Mouse (Mus musculus) kidney, adult 2 months (tissue): ENCODE measurements at regions not wholly inside any gene's neighbourhood (a gene's known extent, or its start where the extent isn't known, plus 50 kb on each side); places are given as distances from the start of the nearest gene placed in this dataset.

Source experiments
- CTCF ChIP-seq: fragments of 200-500 bp; conservative IDR thresholded peaks from 2 replicates; pipeline ENCODE4 v1.5.1; 2011; ENCODE audit warnings: low read depth, mild to moderate bottlenecking, control low read depth, low read length, moderate library complexity, mixed read lengths; ENCODE audit not compliant: insufficient read depth, insufficient read length
- POLR2A ChIP-seq: fragments of 200-500 bp; IDR thresholded peaks from one replicate; pipeline ENCODE4 v1.6.1; 2011; ENCODE audit warnings: low read depth, low read length, control low read depth

- TF ChIP-seq CTCF (no peak), POLR2A (no peak)
These were observed 616.9 kb downstream of the Hdgfl1 start for GRCm38 (mm10) chr13:26153093-26153492.
